Mouse (Mus musculus): ENCODE data around the gene Nudt10. TPM values are rescaled to one million over a fixed set of nuclear protein-coding genes. Genes with fewer than 3 reads are reported as not detected.
"Not testable (repeated sequence)": the region's sequence is repeated elsewhere in the genome, so short reads cannot be mapped to it uniquely, and the experiment has no call there.

Nudt10 gene
- under 1 TPM; 0.48 to 0.95 TPM for total RNA-seq (2021)
- long read RNA-seq, experiment 1, partial matches to known transcripts, result 0 of 3 reads
- long read RNA-seq, experiment 1, other reads (novel, unspliced or antisense), result 1 of 3 reads
- long read RNA-seq, experiment 2, partial matches to known transcripts, result 0 of 1 reads
- long read RNA-seq, experiment 2, other reads (novel, unspliced or antisense), result 0 of 1 reads

- not testable (repeated sequence) for DNase-seq
Observed at GRCm38 (mm10) chrX:6172823-6173640, at the start of gene Nudt10. Nudt10 (minus strand) TSS chrX:6173015.

GRCm38 (mm10) chrX:6172136-6172822 lies 536 bp downstream of the Nudt10 start:
- not testable (repeated sequence) for DNase-seq

DNA sequence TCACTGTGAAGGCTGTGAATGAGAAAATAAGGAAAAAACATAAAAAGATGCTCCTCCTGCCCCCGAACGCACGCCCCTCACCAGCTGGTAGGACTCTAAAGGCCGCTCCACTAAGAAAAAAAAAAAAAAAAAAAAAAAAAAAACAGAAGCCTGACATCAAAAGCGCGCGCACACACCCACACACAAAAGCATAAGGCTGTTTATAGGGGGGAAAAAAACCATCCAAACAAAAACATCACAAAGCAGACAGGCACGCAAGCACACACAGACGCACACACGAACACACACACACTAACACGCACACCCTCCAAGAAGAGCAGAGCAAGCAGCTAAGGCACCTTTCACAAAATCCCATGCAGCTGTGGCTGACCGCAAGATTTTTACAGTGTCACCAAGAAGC lies 1.1 kb downstream of the Nudt10 start:
- no peak for DNase-seq

Other genes starting within 250 kb of the Nudt10 start
- gene Nudt11, start 125.6 kb downstream of the Nudt10 start, total RNA-seq (2021), result 1 to 10 TPM in 1 of 2 experiments, under 1 TPM in 1; 0.64 to 1.1 TPM
- gene AU022751, start 89.6 kb downstream of the Nudt10 start, total RNA-seq (2021), result not detected
- not detected for gene Bmp15, start 147.7 kb upstream of the Nudt10 start, total RNA-seq (2021)
- gene Shroom4, start 226.8 kb upstream of the Nudt10 start, total RNA-seq (2021), result 1 to 10 TPM; 4.6 to 5.3 TPM